Mouse (Mus musculus) urinary bladder, postnatal 0 days (tissue): ENCODE results near the gene Coro1b. TPM values are rescaled to one million over a fixed set of nuclear protein-coding genes. Genes with fewer than 3 reads are reported as not detected.

Experiments
- polyA plus RNA-seq: library from polyadenylated mRNA; unstranded; fragments of >200 nt; fragmentation: Nextera tagmentation; extraction: Ambion mirVana; gene quantifications from 2 replicates; pipeline ENCODE4 v1.2.1, GENCODE M21; 2015

Coro1b gene
- polyA plus RNA-seq: 130 and 133 TPM in 2 replicates

GRCm38 (mm10) chr19:4148491-4148806, at the start of gene Coro1b:
Gene Coro1b (plus strand): TSS chr19:4148619.

GRCm38 (mm10) chr19:4099837-4100717, 48.3 kb upstream of the Coro1b start, which contains the start of gene Pitpnm1:
Gene Pitpnm1 (plus strand): TSS chr19:4099998.

GRCm38 (mm10) chr19:4125741-4126696, 22.4 kb upstream of the Coro1b start, which contains the start of gene Aip:
Gene Aip (minus strand): TSS chr19:4125858.

GRCm38 (mm10) chr19:4139446-4139845, 9.0 kb upstream of the Coro1b start, which contains the start of gene Gpr152:
Gene Gpr152 (plus strand): TSS chr19:4139787.

GRCm38 (mm10) chr19:4143759-4144268, 4.6 kb upstream of the Coro1b start, which contains the start of gene Cabp4:
Gene Cabp4 (minus strand): TSS chr19:4144033.

GRCm38 (mm10) chr19:4153232-4153654, 4.8 kb downstream of the Coro1b start, which contains the start of gene Ptprcap:
Gene Ptprcap (plus strand): TSS chr19:4153604.

GRCm38 (mm10) chr19:4162646-4163542, 14.5 kb downstream of the Coro1b start, which contains the start of gene Rps6kb2:
Gene Rps6kb2 (minus strand): TSS chr19:4163354.

GRCm38 (mm10) chr19:4175368-4175947, 27.0 kb downstream of the Coro1b start, which contains the start of gene Carns1:
Gene Carns1 (minus strand): TSS chr19:4175479.

GRCm38 (mm10) chr19:4190831-4191334, 42.5 kb downstream of the Coro1b start, which contains the start of gene Tbc1d10c:
Gene Tbc1d10c (minus strand): TSS chr19:4191284.

GRCm38 (mm10) chr19:4191528-4192250, 43.3 kb downstream of the Coro1b start, which contains the start of gene Ppp1ca:
Gene Ppp1ca (plus strand): TSS chr19:4192065.

GRCm38 (mm10) chr19:4201291-4201909, 53.0 kb downstream of the Coro1b start, which contains the start of gene Rad9a:
Gene Rad9a (minus strand): TSS chr19:4201662.

Other genes with a start within 250 kb of the Coro1b start
- gene Tcirg1, start 241.5 kb upstream of the Coro1b start, polyA plus RNA-seq: 18.2 and 23.2 TPM in 2 replicates
- 279 and 309 TPM in 2 replicates for gene Ndufs8, start 235.8 kb upstream of the Coro1b start, polyA plus RNA-seq
- gene Aldh3b1, start 218.8 kb upstream of the Coro1b start, polyA plus RNA-seq: 3.3 and 8.6 TPM in 2 replicates
- gene Unc93b1, start 213.4 kb upstream of the Coro1b start, polyA plus RNA-seq: 21.7 and 32.0 TPM in 2 replicates
- 0.29 and 0.30 TPM in 2 replicates for gene Aldh3b3, start 190.0 kb upstream of the Coro1b start, polyA plus RNA-seq
- 122 and 144 TPM in 2 replicates for gene Aldh3b2, start 176.3 kb upstream of the Coro1b start, polyA plus RNA-seq
- gene Acy3, start 162.0 kb upstream of the Coro1b start, polyA plus RNA-seq: 6.1 and 7.0 TPM in 2 replicates
- 0.11 TPM in 1 of 2 replicates, not detected in the other for gene Tbx10, start 155.9 kb upstream of the Coro1b start, polyA plus RNA-seq
- 29.1 and 36.0 TPM in 2 replicates for gene Nudt8, start 148.0 kb upstream of the Coro1b start, polyA plus RNA-seq
- 0.82 and 1.3 TPM in 2 replicates for gene Gm49405, start 148.0 kb upstream of the Coro1b start, polyA plus RNA-seq
- 1.5 and 2.1 TPM in 2 replicates for gene Doc2g, start 145.3 kb upstream of the Coro1b start, polyA plus RNA-seq
- 170 and 175 TPM in 2 replicates for gene Ndufv1, start 135.8 kb upstream of the Coro1b start, polyA plus RNA-seq
- gene Gstp1, start 110.6 kb upstream of the Coro1b start, polyA plus RNA-seq: 432 and 441 TPM in 2 replicates
- 21.6 and 25.1 TPM in 2 replicates for gene Gstp2, start 102.6 kb upstream of the Coro1b start, polyA plus RNA-seq
- 0.33 and 0.52 TPM in 2 replicates for gene Gstp3, start 89.0 kb upstream of the Coro1b start, polyA plus RNA-seq
- not detected in 2 replicates for gene Cabp2, start 67.0 kb upstream of the Coro1b start, polyA plus RNA-seq
- gene Cdk2ap2, start 51.4 kb upstream of the Coro1b start, polyA plus RNA-seq: 75.9 and 93.8 TPM in 2 replicates
- 10.2 and 13.2 TPM in 2 replicates for gene Pitpnm1, start 48.6 kb upstream of the Coro1b start, polyA plus RNA-seq
- gene Aip, start 22.8 kb upstream of the Coro1b start, polyA plus RNA-seq: 76.9 and 77.9 TPM in 2 replicates
- not detected in 2 replicates for gene Gpr152, start 8.8 kb upstream of the Coro1b start, polyA plus RNA-seq
- 0.28 and 0.41 TPM in 2 replicates for gene Cabp4, start 4.6 kb upstream of the Coro1b start, polyA plus RNA-seq
- gene Ptprcap, start 5.0 kb downstream of the Coro1b start, polyA plus RNA-seq: 0.54 and 0.65 TPM in 2 replicates
- gene Rps6kb2, start 14.7 kb downstream of the Coro1b start, polyA plus RNA-seq: 28.6 and 31.4 TPM in 2 replicates
- gene Carns1, start 26.9 kb downstream of the Coro1b start, polyA plus RNA-seq: 5.8 and 7.8 TPM in 2 replicates
- 1.3 and 1.5 TPM in 2 replicates for gene Tbc1d10c, start 42.7 kb downstream of the Coro1b start, polyA plus RNA-seq
- gene Ppp1ca, start 43.4 kb downstream of the Coro1b start, polyA plus RNA-seq: 476 and 486 TPM in 2 replicates
- 12.6 and 15.8 TPM in 2 replicates for gene Rad9a, start 53.0 kb downstream of the Coro1b start, polyA plus RNA-seq
- gene Clcf1, start 65.6 kb downstream of the Coro1b start, polyA plus RNA-seq: 1.8 TPM in 2 replicates
- gene AC109138.7, start 65.7 kb downstream of the Coro1b start, polyA plus RNA-seq: not detected in 2 replicates
- gene Pold4, start 83.3 kb downstream of the Coro1b start, polyA plus RNA-seq: 44.5 and 63.8 TPM in 2 replicates
- gene Ssh3, start 120.6 kb downstream of the Coro1b start, polyA plus RNA-seq: 19.2 and 19.3 TPM in 2 replicates
- gene Ankrd13d, start 134.5 kb downstream of the Coro1b start, polyA plus RNA-seq: 7.9 and 8.3 TPM in 2 replicates
- gene Grk2, start 157.6 kb downstream of the Coro1b start, polyA plus RNA-seq: 12.7 and 15.0 TPM in 2 replicates
- 18.6 and 21.3 TPM in 2 replicates for gene Kdm2a, start 249.7 kb downstream of the Coro1b start, polyA plus RNA-seq